Mouse (Mus musculus) hindbrain, embryonic 12.5 days (tissue): ENCODE results near the gene Snrpg. TPM values are rescaled to one million over a fixed set of nuclear protein-coding genes. Genes with fewer than 3 reads are reported as not detected.

Source experiments
- ATAC-seq: fragments of 200-750 bp; cut with Nextera tagmentation; 2 replicates; pipeline ENCODE4 v1.8.0; 2017; ENCODE audit warnings: moderate TSS enrichment; ENCODE audit not compliant: low FRiP score
- H3K27ac ChIP-seq: fragments of 300-500 bp; sonication (generic); 2 replicates; pipeline ENCODE4 v1.5.1; 2016; ENCODE audit warnings: mild to moderate bottlenecking
- H3K27me3 ChIP-seq: fragments of 300-500 bp; sonication (generic); 2 replicates; pipeline ENCODE4 v1.6.1; 2016; ENCODE audit warnings: mild to moderate bottlenecking
- H3K36me3 ChIP-seq: fragments of 300-500 bp; sonication (generic); 2 replicates; pipeline ENCODE4 v1.6.1; 2016; ENCODE audit warnings: mild to moderate bottlenecking
- H3K4me1 ChIP-seq: fragments of 300-500 bp; sonication (generic); 2 replicates; pipeline ENCODE4 v1.6.1; 2016
- H3K4me2 ChIP-seq: fragments of 300-500 bp; sonication (generic); replicated peaks from 2 replicates; pipeline ENCODE4 v1.6.1; 2016; ENCODE audit warnings: mild to moderate bottlenecking
- H3K4me3 ChIP-seq: fragments of 300-500 bp; sonication (generic); 2 replicates; pipeline ENCODE4 v1.5.1; 2016; ENCODE audit warnings: mild to moderate bottlenecking
- H3K9ac ChIP-seq: fragments of 300-500 bp; sonication (generic); 2 replicates; pipeline ENCODE4 v1.6.1; 2016; ENCODE audit warnings: mild to moderate bottlenecking, moderate library complexity
- H3K9me3 ChIP-seq: fragments of 300-500 bp; sonication (generic); replicated peaks from 2 replicates; pipeline ENCODE4 v1.6.1; 2016; ENCODE audit warnings: mild to moderate bottlenecking
- WGBS: fragments of 180-500 bp; shearing (Covaris S2); methylation state at CpG from one replicate; pipeline ENCODE4 v1.1.7; 2016; 5-methylcytosine and 5-hydroxymethylcytosine counted together
- polyA plus RNA-seq: library from polyadenylated mRNA; unstranded; fragments of >200 nt; fragmentation: Nextera tagmentation; extraction: Ambion mirVana; gene quantifications from 2 replicates; pipeline ENCODE4 v1.2.1, GENCODE M21; 2016

Gene Snrpg
- polyA plus RNA-seq, 1 experiment from 2014 or later = 521 TPM

GRCm38 (mm10) chr6:86346063-86346462 lies 25.0 kb upstream of the Snrpg start:
- Histone ChIP-seq H3K9ac (no peak overlapping the region), H3K27ac (no peak overlapping the region), H3K4me1 (peaks cover 9% of the 10 kb centered on the region), H3K27me3 (peaks cover 3% of the 10 kb centered on the region; the same call in 1 of the 2 replicates), H3K9me3 (0 out of 2 replicates have a peak, but pooled peaks cover 3% of the 10 kb centered on the region), H3K4me2 (no peak overlapping the region), H3K4me3 (no peak overlapping the region), H3K36me3 (no peaks in the 10 kb centered on the region)
- ATAC-seq = no peak
- 49% methylated on average over 2 of the region's 2 CpGs for WGBS

- no peak for ATAC-seq
- WGBS = 58% methylated on average over 7 of the region's 7 CpGs
- Histone ChIP-seq H3K27me3 (peaks cover 3% of the 10 kb centered on the region; the same call in 1 of the 2 replicates), H3K4me2 (no peak overlapping the region), H3K36me3 (no peaks in the 10 kb centered on the region), H3K4me1 (peaks cover 3% of the 10 kb centered on the region; the same call in 1 of the 2 replicates), H3K9me3 (no peaks in the 10 kb centered on the region), H3K27ac (no peak overlapping the region), H3K9ac (no peak overlapping the region), H3K4me3 (no peak overlapping the region)
These were observed 21.8 kb upstream of the Snrpg start for GRCm38 (mm10) chr6:86349257-86349656.

- no peak overlapping the region for H3K4me3 ChIP-seq
- no peaks in the 10 kb centered on the region for H3K4me1 ChIP-seq
- H3K4me2 ChIP-seq = no peak overlapping the region
- no peak for ATAC-seq
- H3K27me3 ChIP-seq = no peaks in the 10 kb centered on the region
- 56% methylated on average over 3 of the region's 3 CpGs for WGBS
- no peaks in the 10 kb centered on the region for H3K36me3 ChIP-seq
- no peak overlapping the region for H3K27ac ChIP-seq
- H3K9ac ChIP-seq = no peak overlapping the region
- H3K9me3 ChIP-seq = no peaks in the 10 kb centered on the region
These were observed 16.2 kb upstream of the Snrpg start for GRCm38 (mm10) chr6:86354948-86355347.

- H3K4me1 ChIP-seq = no peaks in the 10 kb centered on the region
- H3K27me3 ChIP-seq = no peaks in the 10 kb centered on the region
- H3K36me3 ChIP-seq = no peaks in the 10 kb centered on the region
- H3K27ac ChIP-seq = no peak overlapping the region
- no peak overlapping the region for H3K4me3 ChIP-seq
- no peak overlapping the region for H3K9ac ChIP-seq
- no peak overlapping the region for H3K4me2 ChIP-seq
- ATAC-seq = no peak
- WGBS = 82% methylated on average over 9 of the region's 9 CpGs
- H3K9me3 ChIP-seq = no peaks in the 10 kb centered on the region
These were observed 14.1 kb upstream of the Snrpg start for GRCm38 (mm10) chr6:86356956-86357355.

GRCm38 (mm10) chr6:86360691-86361090 lies 10.4 kb upstream of the Snrpg start:
- 73% methylated on average over 7 of the region's 7 CpGs for WGBS
- no peaks in the 10 kb centered on the region for H3K9me3 ChIP-seq

GRCm38 (mm10) chr6:86361373-86361772 lies 9.7 kb upstream of the Snrpg start:
- no peak for ATAC-seq
- 89% methylated on average over 7 of the region's 7 CpGs for WGBS
- Histone ChIP-seq H3K27ac (no peak overlapping the region), H3K36me3 (no peaks in the 10 kb centered on the region), H3K9ac (no peak overlapping the region), H3K27me3 (no peaks in the 10 kb centered on the region), H3K4me3 (no peak overlapping the region), H3K4me2 (no peak overlapping the region), H3K4me1 (peaks cover 4% of the 10 kb centered on the region), H3K9me3 (no peaks in the 10 kb centered on the region)

More at GRCm38 (mm10) chr6:86360691-86361090, 10.4 kb upstream of the Snrpg start:
- H3K9ac ChIP-seq = no peak overlapping the region
- no peaks in the 10 kb centered on the region for H3K4me1 ChIP-seq
- H3K4me3 ChIP-seq = no peak overlapping the region
- no peak overlapping the region for H3K4me2 ChIP-seq
- H3K27ac ChIP-seq = no peak overlapping the region
- H3K36me3 ChIP-seq = no peaks in the 10 kb centered on the region
- ATAC-seq = no peak
- no peaks in the 10 kb centered on the region for H3K27me3 ChIP-seq

- peak overlapping the region; percentile 62 for H3K9ac ChIP-seq
- ATAC-seq = peak; percentile 60
- H3K36me3 ChIP-seq = peaks cover 13% of the 10 kb centered on the region; the same call in 1 of the 2 replicates
- H3K4me1 ChIP-seq = peaks cover 8% of the 10 kb centered on the region
- peak overlapping the region; percentile 86 for H3K4me2 ChIP-seq
- peak overlapping the region; percentile 65 for H3K4me3 ChIP-seq
- 3% methylated on average over 17 of the region's 17 CpGs for WGBS
- H3K9me3 ChIP-seq = no peaks in the 10 kb centered on the region
- no peaks in the 10 kb centered on the region for H3K27me3 ChIP-seq
- H3K27ac ChIP-seq = peak overlapping the region; percentile 81
These were observed 6.5 kb upstream of the Snrpg start for GRCm38 (mm10) chr6:86364442-86365141.

GRCm38 (mm10) chr6:86365371-86366124 lies 5.6 kb upstream of the Snrpg start, which contains the start of gene Fam136a:
Gene Fam136a (plus strand): TSS chr6:86365646.
- Histone ChIP-seq H3K9me3 (no peaks in the 10 kb centered on the region), H3K4me1 (peaks cover 11% of the 10 kb centered on the region), H3K27ac (peak within 1 kb of the TSS; percentile 81), H3K4me2 (peak within 1 kb of the TSS; percentile 86), H3K27me3 (no peaks in the 10 kb centered on the region), H3K9ac (peak within 1 kb of the TSS; percentile 75), H3K4me3 (peak within 1 kb of the TSS; percentile 65), H3K36me3 (peaks cover 13% of the 10 kb centered on the region; the same call in 1 of the 2 replicates)
- under 1% methylated on average over 75 of the region's 76 CpGs for WGBS
- peak; percentile 95 for ATAC-seq

GRCm38 (mm10) chr6:86366125-86366852 lies 4.8 kb upstream of the Snrpg start:
- ATAC-seq = no peak; the same call in 1 of the 2 replicates
- peak overlapping the region; percentile 86 for H3K4me2 ChIP-seq
- peaks cover 14% of the 10 kb centered on the region for H3K4me1 ChIP-seq
- peak overlapping the region; percentile 67 for H3K27ac ChIP-seq
- no peaks in the 10 kb centered on the region for H3K27me3 ChIP-seq
- H3K4me3 ChIP-seq = peak overlapping the region; percentile 65
- WGBS = 46% methylated on average over 25 of the region's 25 CpGs
- peak overlapping the region; percentile 75 for H3K9ac ChIP-seq
- peaks cover 13% of the 10 kb centered on the region; the same call in 1 of the 2 replicates for H3K36me3 ChIP-seq
- no peaks in the 10 kb centered on the region for H3K9me3 ChIP-seq

- H3K9me3 ChIP-seq = no peaks in the 10 kb centered on the region
- H3K4me2 ChIP-seq = peak overlapping the region; percentile 86
- no peak overlapping the region for H3K27ac ChIP-seq
- H3K9ac ChIP-seq = 0 out of 2 replicates have a peak overlapping the region, but pooled peaks have one; percentile 75
- H3K36me3 ChIP-seq = peaks cover 13% of the 10 kb centered on the region; the same call in 1 of the 2 replicates
- H3K27me3 ChIP-seq = no peaks in the 10 kb centered on the region
- H3K4me3 ChIP-seq = peak overlapping the region; percentile 65; the same call in 1 of the 2 replicates
- no peak for ATAC-seq
- WGBS = 85% methylated on average over 2 of the region's 2 CpGs
- peaks cover 14% of the 10 kb centered on the region for H3K4me1 ChIP-seq
These were observed 4.3 kb upstream of the Snrpg start for GRCm38 (mm10) chr6:86366853-86367249.

- no peak overlapping the region for H3K27ac ChIP-seq
- H3K4me1 ChIP-seq = peaks cover 24% of the 10 kb centered on the region
- H3K36me3 ChIP-seq = peaks cover 13% of the 10 kb centered on the region; the same call in 1 of the 2 replicates
- no peak for ATAC-seq
- WGBS = 95% methylated on average over 5 of the region's 5 CpGs
- no peaks in the 10 kb centered on the region for H3K9me3 ChIP-seq
- no peak overlapping the region for H3K4me3 ChIP-seq
- no peak overlapping the region for H3K9ac ChIP-seq
- H3K27me3 ChIP-seq = no peaks in the 10 kb centered on the region
- no peak overlapping the region for H3K4me2 ChIP-seq
These were observed 2.6 kb upstream of the Snrpg start for GRCm38 (mm10) chr6:86368479-86368878.
